Mouse (Mus musculus) induced T-regulatory cell, adult 2 months (primary cell): Measurements from ENCODE around the gene Ric1.

ENCODE experiments used
- DNase-seq: peaks from one replicate; pipeline ENCODE4 v3.0.0-alpha.2; 2012; ENCODE audit warnings: low read depth

Ric1 gene

GRCm38 (mm10) chr19:29521637-29522435 lies at the start of gene Ric1:
Ric1 (plus strand) TSS chr19:29522282.
- peak; percentile 88 for DNase-seq

GRCm38 (mm10) chr19:29472424-29472823 lies 49.7 kb upstream of the Ric1 start:
- no peak for DNase-seq

GRCm38 (mm10) chr19:29472946-29473345 lies 49.1 kb upstream of the Ric1 start:
- no peak for DNase-seq

GRCm38 (mm10) chr19:29474803-29475202 lies 47.3 kb upstream of the Ric1 start:
- DNase-seq, result peak; percentile 19

GRCm38 (mm10) chr19:29475210-29475620 lies 46.9 kb upstream of the Ric1 start:
- DNase-seq, result no peak

GRCm38 (mm10) chr19:29478598-29478997 lies 43.5 kb upstream of the Ric1 start:
- DNase-seq, result no peak

- DNase-seq, result no peak
Observed at GRCm38 (mm10) chr19:29481578-29481977, 40.5 kb upstream of the Ric1 start.

GRCm38 (mm10) chr19:29482148-29482547 lies 39.9 kb upstream of the Ric1 start:
- DNase-seq, result no peak

GRCm38 (mm10) chr19:29482637-29483036 lies 39.4 kb upstream of the Ric1 start:
- no peak for DNase-seq

GRCm38 (mm10) chr19:29483386-29483785 lies 38.7 kb upstream of the Ric1 start:
- no peak for DNase-seq

GRCm38 (mm10) chr19:29484537-29484936 lies 37.5 kb upstream of the Ric1 start:
- no peak for DNase-seq

- DNase-seq, result no peak
Observed at GRCm38 (mm10) chr19:29485257-29485948, 36.7 kb upstream of the Ric1 start.

GRCm38 (mm10) chr19:29486545-29487206 lies 35.4 kb upstream of the Ric1 start:
- peak; percentile 12 for DNase-seq

- no peak for DNase-seq
Observed at GRCm38 (mm10) chr19:29487326-29488072, 34.6 kb upstream of the Ric1 start.

GRCm38 (mm10) chr19:29488073-29488390 lies 34.0 kb upstream of the Ric1 start:
- peak; percentile 22 for DNase-seq

GRCm38 (mm10) chr19:29488420-29488819 lies 33.7 kb upstream of the Ric1 start:
- DNase-seq, result no peak

- DNase-seq, result no peak
Observed at GRCm38 (mm10) chr19:29489785-29490284, 32.2 kb upstream of the Ric1 start.

- no peak for DNase-seq
Observed at GRCm38 (mm10) chr19:29491467-29491866, 30.6 kb upstream of the Ric1 start.

- no peak for DNase-seq
Observed at GRCm38 (mm10) chr19:29494454-29494853, 27.6 kb upstream of the Ric1 start.

- DNase-seq, result no peak
Observed at GRCm38 (mm10) chr19:29496001-29496597, 26.0 kb upstream of the Ric1 start.

GRCm38 (mm10) chr19:29496786-29497557 lies 25.1 kb upstream of the Ric1 start:
- DNase-seq, result no peak
